Mouse (Mus musculus) C2C12 (cell line): Measurements from ENCODE around the gene Dapk1. TPM values are rescaled to one million over a fixed set of nuclear protein-coding genes. Genes with fewer than 3 reads are reported as not detected.

Source experiments
- H3K27me3 ChIP-seq: one replicate; pipeline ENCODE4 v1.6.1; 2011; ENCODE audit not compliant: control insufficient read depth, insufficient read depth, insufficient read length
- H3K36me3 ChIP-seq: one replicate; pipeline ENCODE4 v1.6.1; 2011; ENCODE audit not compliant: control insufficient read depth, insufficient read depth
- H3K4me3 ChIP-seq: one replicate; pipeline ENCODE4 v1.5.1; 2011; ENCODE audit warnings: mild to moderate bottlenecking, control low read depth; ENCODE audit not compliant: poor library complexity, insufficient read depth, severe bottlenecking
- H3K79me2 ChIP-seq: one replicate; pipeline ENCODE4 v1.6.1; 2011; ENCODE audit not compliant: control insufficient read depth, insufficient read depth
- H3K79me3 ChIP-seq: one replicate; pipeline ENCODE4 v1.6.1; 2011; ENCODE audit warnings: low read depth, control low read depth
- H3ac ChIP-seq: one replicate; pipeline ENCODE3; 2011; ENCODE audit warnings: low read depth; ENCODE audit not compliant: control insufficient read depth, insufficient read length
- CEBPB ChIP-seq: IDR thresholded peaks from one replicate; pipeline ENCODE4 v1.6.1; 2011; ENCODE audit warnings: low read depth, mild to moderate bottlenecking, control low read depth, moderate library complexity
- CTCF ChIP-seq: IDR thresholded peaks from one replicate; pipeline ENCODE4 v1.5.1; 2011; ENCODE audit not compliant: control insufficient read depth, insufficient read depth, insufficient read length
- FOSL1 ChIP-seq: IDR thresholded peaks from one replicate; pipeline ENCODE4 v1.8.0; 2011; ENCODE audit warnings: mild to moderate bottlenecking, low read length; ENCODE audit not compliant: poor library complexity, insufficient read depth, severe bottlenecking
- MAX ChIP-seq: IDR thresholded peaks from one replicate; pipeline ENCODE4 v1.6.1; 2011; ENCODE audit warnings: mild to moderate bottlenecking, control low read depth
- MYOD1 ChIP-seq: IDR thresholded peaks from one replicate; pipeline ENCODE4 v1.6.1; 2011; ENCODE audit warnings: low read depth; ENCODE audit not compliant: control insufficient read depth, insufficient read length
- MYOG ChIP-seq: IDR thresholded peaks from one replicate; pipeline ENCODE4 v1.6.1; 2011; ENCODE audit not compliant: control insufficient read depth, insufficient read length; ENCODE audit errors: extremely low read depth
- USF1 ChIP-seq: IDR thresholded peaks from one replicate; pipeline ENCODE4 v1.6.1; 2011; ENCODE audit warnings: low read depth, mild to moderate bottlenecking, control low read depth, moderate library complexity
- polyA plus RNA-seq: library from polyadenylated mRNA; unstranded; fragments of >200 nt; fragmentation: generic; extraction: Trizol; gene quantifications from one replicate; pipeline ENCODE4 v1.2.1, GENCODE M21; 2012; ENCODE audit warnings: missing spikeins

Dapk1 gene
- polyA plus RNA-seq, 1 experiment: not detected

- Histone ChIP-seq H3K27me3 (no peaks in the 10 kb centered on the region), H3K4me3 (no peak overlapping the region), H3ac (no peak overlapping the region), H3K79me3 (no peaks in the 10 kb centered on the region), H3K36me3 (no peaks in the 10 kb centered on the region), H3K79me2 (no peaks in the 10 kb centered on the region)
- TF ChIP-seq CEBPB (no peak), USF1 (no peak), FOSL1 (no peak), MYOG (no peak), MAX (no peak), MYOD1 (no peak), CTCF (no peak)
Observed at GRCm38 (mm10) chr13:60685216-60685615, 83.5 kb downstream of the Dapk1 start.

- Histone ChIP-seq H3K4me3 (no peak overlapping the region), H3K79me2 (no peaks in the 10 kb centered on the region), H3K79me3 (no peaks in the 10 kb centered on the region), H3K27me3 (no peaks in the 10 kb centered on the region), H3K36me3 (no peaks in the 10 kb centered on the region), H3ac (no peak overlapping the region)
- TF ChIP-seq USF1 (no peak), CTCF (no peak), MYOG (no peak), MYOD1 (no peak), CEBPB (no peak), MAX (no peak), FOSL1 (no peak)
Observed at GRCm38 (mm10) chr13:60686024-60686663, 84.4 kb downstream of the Dapk1 start.

GRCm38 (mm10) chr13:60686967-60687366 lies 85.2 kb downstream of the Dapk1 start:
- Histone ChIP-seq H3K79me3 (no peaks in the 10 kb centered on the region), H3K27me3 (no peaks in the 10 kb centered on the region), H3K36me3 (no peaks in the 10 kb centered on the region), H3ac (no peak overlapping the region), H3K4me3 (no peak overlapping the region), H3K79me2 (no peaks in the 10 kb centered on the region)
- TF ChIP-seq CTCF (no peak), FOSL1 (no peak), USF1 (no peak), MAX (no peak), CEBPB (no peak), MYOG (no peak), MYOD1 (no peak)

- no peaks in the 10 kb centered on the region for H3K79me2 ChIP-seq
- no peaks in the 10 kb centered on the region for H3K36me3 ChIP-seq
- H3K79me3 ChIP-seq: no peaks in the 10 kb centered on the region
- TF ChIP-seq CEBPB (no peak), FOSL1 (no peak), MYOD1 (no peak), CTCF (no peak), MYOG (no peak), MAX (no peak), USF1 (no peak)
- no peaks in the 10 kb centered on the region for H3K27me3 ChIP-seq
- no peak overlapping the region for H3ac ChIP-seq
- no peak overlapping the region for H3K4me3 ChIP-seq
Observed at GRCm38 (mm10) chr13:60687462-60687861, 85.7 kb downstream of the Dapk1 start.

- Histone ChIP-seq H3K27me3 (no peaks in the 10 kb centered on the region), H3ac (no peak overlapping the region), H3K79me3 (no peaks in the 10 kb centered on the region), H3K36me3 (no peaks in the 10 kb centered on the region), H3K79me2 (no peaks in the 10 kb centered on the region), H3K4me3 (no peak overlapping the region)
- TF ChIP-seq CTCF (no peak), MYOD1 (no peak), CEBPB (no peak), MYOG (no peak), FOSL1 (no peak), USF1 (no peak), MAX (no peak)
Observed at GRCm38 (mm10) chr13:60687891-60688290, 86.1 kb downstream of the Dapk1 start.
